Mouse (Mus musculus) cerebellum, postnatal 10 days (tissue): ENCODE measurements around the gene Ogfrl1.

ENCODE experiments used
- DNase-seq, 2 experiments: peaks; one replicate each; pipeline ENCODE4 v3.0.0; 2021; ENCODE audit warnings: mixed read lengths in 2 of 2

Ogfrl1 gene

DNA sequence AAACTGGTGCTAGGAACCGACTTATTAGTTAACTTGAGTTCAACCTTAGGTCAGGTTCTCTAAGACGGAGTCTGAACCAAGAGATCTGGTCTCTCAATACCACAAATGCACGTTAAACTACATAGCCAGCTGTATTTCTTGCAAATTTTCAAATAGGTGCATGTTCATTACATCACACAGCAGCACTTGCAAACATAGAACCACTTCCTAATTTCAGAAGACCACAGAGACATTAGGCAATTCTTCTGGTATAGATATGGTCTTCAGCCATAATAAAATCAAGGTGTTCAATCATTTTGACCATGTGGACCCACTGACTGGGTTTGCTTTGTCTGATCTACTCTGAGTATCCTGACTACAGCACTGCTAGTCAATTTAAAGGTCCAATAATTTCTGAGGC, 51.9 kb downstream of the Ogfrl1 start:
- DNase-seq = no peak

DNA sequence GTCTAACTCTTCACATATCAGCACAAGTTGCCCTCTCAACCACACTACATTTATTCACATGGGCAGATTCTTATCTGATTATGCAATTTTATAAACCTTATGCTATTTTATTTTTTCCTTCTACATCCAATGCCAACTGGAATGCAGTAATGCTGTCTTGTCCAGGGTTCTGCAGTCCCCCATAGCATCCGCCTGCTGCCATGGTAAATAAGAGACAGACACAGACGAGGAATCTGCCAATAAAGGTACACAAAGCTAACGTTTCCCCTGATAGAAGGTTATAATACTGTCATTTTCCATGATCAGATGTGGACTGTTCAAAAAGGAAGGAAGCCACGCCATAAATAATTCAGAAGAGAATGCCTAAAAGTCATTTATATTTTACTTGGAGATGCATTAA, 54.7 kb downstream of the Ogfrl1 start:
- DNase-seq = no peak

DNA sequence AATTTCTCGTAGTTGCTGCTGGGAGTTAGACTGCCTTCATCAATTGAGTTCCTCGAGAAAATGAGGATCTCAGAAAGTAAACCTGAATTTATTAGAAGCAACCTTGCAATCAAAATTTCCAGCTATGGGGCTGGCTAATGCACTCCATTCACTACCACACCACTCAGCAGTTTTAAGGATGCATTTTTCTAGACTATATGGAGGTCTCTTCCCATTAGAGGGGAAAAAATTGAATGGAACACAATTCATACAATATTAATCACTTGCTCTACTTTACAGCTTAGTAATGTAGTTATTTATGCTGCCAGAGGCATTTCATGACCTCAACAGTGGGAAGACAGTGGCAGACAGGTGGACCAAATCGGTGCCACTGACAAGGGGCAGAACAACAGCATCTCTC, 55.3 kb downstream of the Ogfrl1 start:
- DNase-seq = no peak

DNA sequence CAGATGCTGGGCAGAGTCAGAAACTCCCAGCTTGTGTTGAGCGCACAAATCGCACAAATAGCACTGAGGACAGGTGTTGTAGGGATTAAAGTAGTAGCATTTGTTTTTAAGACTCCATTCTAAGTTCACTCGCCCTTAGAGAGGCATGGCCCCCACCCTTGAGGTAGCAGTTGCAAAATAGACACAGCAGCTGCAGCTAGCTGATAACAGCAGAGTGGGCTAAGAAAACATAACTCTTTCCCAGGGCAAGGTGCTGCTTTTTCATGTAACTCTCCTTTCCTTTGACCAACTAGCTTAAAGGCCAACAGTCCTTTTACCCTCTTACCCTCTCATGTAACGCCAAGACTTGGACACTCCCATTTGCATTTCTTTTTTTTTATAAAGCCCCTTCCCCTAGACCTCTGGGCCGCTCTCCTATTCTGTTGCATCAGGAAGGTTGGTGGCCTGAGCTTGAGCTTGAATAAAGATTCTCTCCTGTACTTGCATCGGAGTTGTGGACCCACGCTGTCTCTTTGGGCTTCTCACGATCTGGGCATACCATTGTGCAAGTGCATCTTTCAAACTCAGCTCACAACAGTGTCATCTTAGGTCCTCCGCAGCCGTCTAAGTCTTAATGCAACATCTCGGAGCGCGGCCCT, 61.7 kb downstream of the Ogfrl1 start:
- DNase-seq = no peak

DNA sequence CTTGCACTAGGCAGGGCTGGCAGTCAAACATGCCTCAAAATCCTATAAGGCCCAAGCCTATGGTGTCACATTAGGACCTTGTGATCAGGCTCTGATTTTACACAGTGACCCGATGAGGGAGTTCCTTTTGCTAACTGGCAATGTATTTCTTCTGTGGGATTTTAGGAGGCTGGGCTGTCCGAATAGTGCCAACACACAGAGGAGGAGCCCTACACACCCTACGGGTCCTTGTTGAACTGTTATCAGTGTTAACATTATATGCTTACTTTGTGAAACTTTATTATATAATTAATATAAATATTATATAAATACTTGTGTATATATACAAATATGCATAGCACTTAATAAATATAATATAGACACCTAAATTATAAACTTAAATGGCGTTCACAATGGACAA, 62.5 kb downstream of the Ogfrl1 start:
- DNase-seq = no peak

DNA sequence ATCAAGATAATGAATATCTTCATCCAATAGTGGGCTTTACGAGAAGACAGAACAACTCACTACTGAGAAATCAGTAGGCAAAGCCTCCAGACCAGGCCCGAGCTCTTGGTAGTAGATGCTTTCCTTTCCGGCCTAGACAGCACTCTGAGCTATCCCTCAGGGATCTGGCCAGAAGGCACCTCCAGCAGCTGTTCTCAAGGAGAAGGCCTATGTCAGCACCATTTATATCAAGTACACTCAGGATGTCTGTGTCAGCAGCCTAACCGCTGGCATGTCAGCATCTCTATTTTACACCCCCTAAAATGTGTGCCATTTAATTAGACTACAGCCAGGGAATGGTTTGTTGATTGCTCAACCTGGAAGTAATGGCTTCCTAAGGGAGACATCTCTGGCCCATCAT, 65.4 kb downstream of the Ogfrl1 start:
- no peak for DNase-seq

DNA sequence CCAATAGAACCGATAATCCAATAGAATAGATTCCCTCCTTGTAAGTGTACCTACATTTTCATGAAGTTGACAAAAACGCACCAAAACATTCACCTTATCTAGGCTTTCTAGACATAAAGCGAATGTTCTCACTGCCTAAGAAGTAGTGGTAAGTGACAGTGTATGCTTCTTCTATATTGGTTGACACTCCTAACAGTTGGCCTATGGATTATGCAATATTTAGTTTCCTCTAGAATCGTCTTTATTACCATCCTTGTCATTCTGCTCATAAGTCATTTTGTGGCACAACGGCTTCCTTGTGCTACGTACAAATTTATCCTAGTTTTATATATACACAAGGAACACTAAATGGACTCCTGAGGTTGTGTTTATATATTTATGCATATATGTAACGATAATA, 72.4 kb downstream of the Ogfrl1 start:
- DNase-seq = no peak

DNA sequence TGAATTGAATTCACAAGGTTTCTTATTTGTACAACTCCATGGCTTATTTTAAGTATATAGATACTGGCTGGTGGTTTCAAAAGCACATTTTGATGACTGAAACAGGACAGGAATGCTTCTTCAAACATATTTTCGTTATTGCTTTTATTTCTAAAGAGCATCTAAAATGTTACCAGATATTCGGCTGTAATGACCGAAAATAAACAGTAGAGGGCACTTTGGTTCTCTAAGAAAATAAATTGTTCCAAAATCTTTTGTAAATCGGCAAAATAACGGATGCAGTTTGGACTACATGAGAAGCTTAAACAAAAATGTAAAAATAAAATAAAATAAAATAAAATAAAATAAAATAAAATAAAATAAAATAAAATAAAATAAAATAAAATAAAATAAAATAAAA, 73.3 kb downstream of the Ogfrl1 start:
- DNase-seq = peak; percentile 45 to 80

DNA sequence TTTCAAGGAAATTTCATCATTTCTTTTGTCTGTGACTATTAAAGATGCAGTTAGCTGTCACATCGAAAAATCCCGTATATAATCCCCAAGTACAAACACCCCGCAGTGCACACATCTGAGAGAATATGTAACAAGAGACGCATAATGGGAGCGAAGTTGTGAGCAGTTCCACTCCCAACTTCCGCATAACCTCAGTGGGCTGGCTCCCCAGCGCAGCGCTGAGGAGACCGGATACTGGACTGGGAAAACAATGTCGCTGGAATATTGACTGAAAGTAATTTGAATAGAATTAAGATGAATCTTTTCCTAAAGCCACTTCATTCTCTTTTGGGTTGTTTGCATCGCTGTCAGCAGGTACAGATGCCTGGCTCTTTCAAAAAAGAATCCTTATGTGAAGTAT, 74.3 kb downstream of the Ogfrl1 start:
- no peak for DNase-seq

DNA sequence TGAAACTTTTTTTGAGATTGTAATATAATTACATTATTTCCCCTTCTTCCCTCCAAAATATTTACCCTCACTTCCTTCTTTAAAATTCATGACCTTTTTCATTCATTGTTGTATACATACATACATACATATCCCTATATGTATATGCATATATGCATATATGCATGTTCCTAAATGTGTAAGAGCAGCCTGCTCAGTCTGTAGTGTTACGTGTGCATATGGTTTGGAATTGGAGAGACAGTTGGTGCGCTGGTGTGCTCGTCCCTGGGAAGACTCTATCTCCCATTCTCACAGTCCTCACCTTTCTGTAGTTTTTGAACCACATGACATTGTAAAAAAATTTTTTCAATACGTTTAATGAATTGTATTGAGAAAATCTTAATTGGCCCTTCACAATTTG, 75.4 kb downstream of the Ogfrl1 start:
- DNase-seq = no peak

DNA sequence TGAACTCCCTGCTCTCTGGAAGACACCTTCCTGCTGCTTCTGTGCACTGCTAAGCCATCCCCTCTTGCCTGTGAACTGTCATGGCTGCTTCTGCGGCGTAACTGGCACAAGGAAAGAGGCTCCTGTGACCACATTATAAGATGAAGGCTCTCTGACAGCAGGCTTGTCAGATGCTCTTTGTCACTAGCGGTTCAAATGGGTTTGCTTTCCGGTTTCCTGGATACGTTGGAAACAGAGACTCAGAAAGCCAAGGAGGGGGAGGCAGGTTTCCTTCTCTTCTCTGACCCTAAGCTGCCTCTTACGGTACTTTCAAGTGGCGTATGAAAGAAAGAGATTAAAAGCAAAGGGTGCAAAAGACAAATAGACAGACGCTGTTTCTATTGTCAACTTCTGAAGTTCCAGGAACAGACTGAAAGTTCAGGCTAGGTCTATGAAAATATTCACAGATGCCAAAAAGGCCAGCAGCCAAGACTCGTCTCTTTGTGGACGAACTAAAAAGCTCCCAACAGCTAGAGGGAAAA, 76.2 kb downstream of the Ogfrl1 start:
- DNase-seq = peak; percentile 67 to 70

DNA sequence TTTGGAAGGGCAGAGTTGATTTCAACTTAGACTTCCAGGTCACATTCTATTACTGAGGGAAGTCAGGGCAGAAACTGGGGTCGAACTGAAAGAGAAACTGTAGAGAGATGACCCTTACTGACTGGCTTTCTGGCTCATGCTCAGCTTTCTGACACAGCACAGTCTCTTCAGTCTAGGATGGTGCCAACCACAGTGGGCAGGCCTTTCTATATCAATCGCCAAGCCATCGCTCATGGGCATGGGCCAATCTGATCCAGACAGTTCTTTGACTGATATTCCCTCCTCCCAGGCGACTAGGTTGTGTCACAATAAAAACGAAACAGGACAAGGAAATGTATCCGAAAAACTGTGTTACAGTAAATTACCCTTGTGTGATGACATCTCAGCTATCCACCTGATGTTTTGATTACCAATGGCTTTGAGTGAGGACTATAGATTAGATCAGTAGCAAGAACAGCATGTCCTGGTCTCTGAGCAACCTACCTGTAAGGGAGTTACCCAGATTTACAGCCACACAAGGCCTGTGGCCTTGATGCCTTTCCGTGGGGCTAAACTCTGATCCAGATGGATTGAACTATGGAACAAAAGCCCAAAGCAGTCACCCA, 76.9 kb downstream of the Ogfrl1 start:
- DNase-seq = peak; percentile 61 to 72
